Mouse (Mus musculus) kidney, adult 2 months (tissue): ENCODE measurements at regions not wholly inside any gene's neighbourhood (a gene's known extent, or its start where the extent isn't known, plus 50 kb on each side); places are given as distances from the start of the nearest gene placed in this dataset.
"Not testable (repeated sequence)": the region's sequence is repeated elsewhere in the genome, so short reads cannot be mapped to it uniquely, and the experiment has no call there.

Experiments
- DNase-seq: peaks from one replicate; pipeline ENCODE4 v3.0.0; 2021
- H3K27ac ChIP-seq: fragments of 200-500 bp; 2 replicates; pipeline ENCODE4 v1.5.1; 2012; ENCODE audit warnings: low read depth, low read length, control low read depth, inconsistent platforms; ENCODE audit not compliant: insufficient read depth
- H3K27me3 ChIP-seq: fragments of 200-500 bp; replicated peaks from 2 replicates; pipeline ENCODE4 v1.6.1; 2012; ENCODE audit warnings: mild to moderate bottlenecking, moderate library complexity, low read length, inconsistent platforms; ENCODE audit not compliant: control insufficient read depth, insufficient read depth
- H3K36me3 ChIP-seq: fragments of 200-500 bp; 2 replicates; pipeline ENCODE4 v1.6.1; 2012; ENCODE audit warnings: mild to moderate bottlenecking, moderate library complexity, low read length, inconsistent platforms; ENCODE audit not compliant: control insufficient read depth, insufficient read depth
- H3K4me1 ChIP-seq: fragments of 200-500 bp; 2 replicates; pipeline ENCODE4 v1.6.1; 2011; ENCODE audit warnings: low read length; ENCODE audit not compliant: control insufficient read depth, insufficient read depth
- H3K4me3 ChIP-seq: fragments of 200-500 bp; 2 replicates; pipeline ENCODE4 v1.5.1; 2011; ENCODE audit warnings: mild to moderate bottlenecking, low read depth, low read length, control low read depth; ENCODE audit not compliant: insufficient read depth
- CTCF ChIP-seq: fragments of 200-500 bp; conservative IDR thresholded peaks from 2 replicates; pipeline ENCODE4 v1.5.1; 2011; ENCODE audit warnings: low read depth, mild to moderate bottlenecking, control low read depth, low read length, moderate library complexity, mixed read lengths; ENCODE audit not compliant: insufficient read depth, insufficient read length
- POLR2A ChIP-seq: fragments of 200-500 bp; IDR thresholded peaks from one replicate; pipeline ENCODE4 v1.6.1; 2011; ENCODE audit warnings: low read depth, low read length, control low read depth
- WGBS: fragments of 180-500 bp; shearing (Covaris S2); methylation state at CpG from one replicate; pipeline ENCODE4 v1.1.7; 2018; 5-methylcytosine and 5-hydroxymethylcytosine counted together

DNA sequence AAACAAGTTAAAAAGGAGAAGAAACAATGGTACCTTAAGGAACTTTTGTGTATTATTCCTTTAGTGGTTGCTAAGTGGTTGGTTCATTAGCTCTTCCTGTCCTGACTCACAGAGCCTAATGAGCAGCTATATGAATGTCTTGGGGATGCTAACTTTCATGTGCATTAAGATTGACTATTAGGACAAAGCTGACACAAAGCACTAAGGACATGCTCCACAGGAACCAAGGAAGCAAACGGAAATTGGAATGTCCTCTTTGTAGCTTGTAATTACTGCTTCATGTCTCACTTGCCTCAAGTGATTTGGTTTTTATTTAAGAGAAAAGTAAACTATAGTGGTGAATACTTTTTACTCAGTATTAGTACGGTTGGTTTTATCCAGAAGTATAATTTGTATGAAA, 627.2 kb downstream of the Hdgfl1 start:
- no peaks in the 10 kb centered on the region for H3K4me1 ChIP-seq
- 82% methylated on average over 2 of the region's 2 CpGs for WGBS
- no peak for DNase-seq
- H3K27me3 ChIP-seq: no peaks in the 10 kb centered on the region
- TF ChIP-seq CTCF (no peak), POLR2A (no peak)
- no peak overlapping the region for H3K27ac ChIP-seq
- no peaks in the 10 kb centered on the region for H3K36me3 ChIP-seq
- no peak overlapping the region for H3K4me3 ChIP-seq

DNA sequence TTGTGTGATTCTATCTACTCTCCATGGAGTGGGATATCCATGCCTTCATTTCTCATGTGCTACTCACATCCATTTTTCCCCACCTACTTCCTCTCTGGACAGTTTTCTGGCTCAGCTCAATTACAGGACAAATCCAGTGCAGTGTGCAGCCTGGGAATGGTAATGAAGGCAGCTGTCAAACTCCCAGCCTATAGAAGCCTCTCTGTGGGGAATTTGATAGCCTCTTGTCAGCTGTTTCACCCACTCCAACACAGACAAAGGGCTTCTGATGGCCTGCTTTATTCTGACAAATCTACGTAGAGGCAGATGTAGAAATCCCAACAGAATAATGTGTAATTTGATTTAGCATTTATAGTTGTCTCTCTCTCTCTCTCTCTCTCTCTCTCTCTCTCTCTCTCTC, 650.6 kb downstream of the Hdgfl1 start:
- no peak for DNase-seq
- WGBS: 84% methylated on average over 1 of the region's 1 CpGs
- no peaks in the 10 kb centered on the region for H3K27me3 ChIP-seq
- no peaks in the 10 kb centered on the region for H3K4me1 ChIP-seq
- no peaks in the 10 kb centered on the region for H3K36me3 ChIP-seq
- H3K4me3 ChIP-seq: no peak overlapping the region
- TF ChIP-seq CTCF (no peak), POLR2A (no peak)
- no peak overlapping the region for H3K27ac ChIP-seq

DNA sequence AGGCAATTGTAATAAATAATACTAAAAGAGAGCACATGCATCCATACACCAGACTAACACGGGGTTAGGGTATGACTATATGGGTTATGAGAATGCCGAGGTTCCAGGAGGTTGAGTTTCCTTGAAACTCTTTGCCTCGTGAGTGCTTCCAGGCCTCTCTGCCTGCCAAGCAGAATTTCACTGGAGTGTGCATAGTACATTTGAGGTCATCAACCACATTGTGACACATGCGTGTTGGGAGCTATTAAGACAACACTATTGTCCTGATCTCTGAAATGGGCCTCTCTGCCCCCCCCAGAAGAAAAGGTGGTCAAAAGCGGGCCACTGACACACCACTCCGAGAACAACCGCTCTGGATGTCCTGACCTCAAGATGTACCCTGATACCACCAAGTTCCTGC, 655.8 kb downstream of the Hdgfl1 start:
- H3K36me3 ChIP-seq: no peaks in the 10 kb centered on the region
- H3K4me1 ChIP-seq: no peaks in the 10 kb centered on the region
- WGBS: 91% methylated on average over 7 of the region's 7 CpGs
- TF ChIP-seq POLR2A (no peak), CTCF (no peak)
- H3K27me3 ChIP-seq: no peaks in the 10 kb centered on the region
- H3K27ac ChIP-seq: no peak overlapping the region
- H3K4me3 ChIP-seq: no peak overlapping the region
- DNase-seq: no peak

DNA sequence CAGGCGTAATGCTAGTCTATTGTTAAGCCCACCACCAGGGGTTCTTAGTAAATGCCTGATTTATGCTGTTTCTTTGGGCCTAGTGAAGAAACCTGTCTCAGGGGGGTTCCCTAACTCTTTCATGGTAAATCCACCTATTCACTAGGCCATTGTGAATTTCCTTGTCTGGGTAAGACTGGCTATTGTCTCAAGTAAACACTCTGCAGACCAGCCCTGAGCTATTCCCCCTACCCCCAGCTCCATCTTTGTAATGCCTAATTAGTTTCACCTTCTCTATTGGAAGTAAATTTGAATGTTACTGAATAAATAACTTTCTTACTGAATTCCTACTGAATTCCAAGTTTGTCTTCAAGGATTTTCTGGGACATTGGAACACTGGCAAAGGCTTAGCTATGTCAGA, 656.2 kb downstream of the Hdgfl1 start:
- not testable (repeated sequence) for DNase-seq, H3K36me3 ChIP-seq, H3K4me3 ChIP-seq, H3K27ac ChIP-seq, H3K27me3 ChIP-seq, H3K4me1 ChIP-seq
- WGBS: 94% methylated on average over 1 of the region's 1 CpGs

DNA sequence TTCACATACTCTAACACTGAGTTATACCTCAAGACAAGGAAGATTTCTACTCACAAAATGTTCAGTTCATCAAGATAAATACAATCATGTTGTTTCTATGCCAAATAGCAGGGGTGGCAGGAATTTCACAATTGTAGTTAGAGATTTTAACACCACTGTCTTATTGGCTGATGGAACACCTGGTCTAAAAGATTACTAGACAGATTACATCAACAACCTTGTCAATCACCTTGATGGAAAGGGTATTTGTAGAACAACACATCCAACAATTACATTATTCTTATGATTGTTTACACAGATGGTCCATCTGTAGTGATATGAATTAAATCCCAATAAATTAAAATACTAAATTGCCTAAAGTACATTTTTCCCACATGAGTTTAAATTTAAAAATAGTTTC, 657.4 kb downstream of the Hdgfl1 start:
- Histone ChIP-seq H3K27me3 (no peaks in the 10 kb centered on the region), H3K36me3 (no peaks in the 10 kb centered on the region), H3K27ac (no peak overlapping the region), H3K4me1 (no peaks in the 10 kb centered on the region), H3K4me3 (no peak overlapping the region)
- DNase-seq: no peak
- TF ChIP-seq CTCF: no peak
- no peak for TF ChIP-seq POLR2A

DNA sequence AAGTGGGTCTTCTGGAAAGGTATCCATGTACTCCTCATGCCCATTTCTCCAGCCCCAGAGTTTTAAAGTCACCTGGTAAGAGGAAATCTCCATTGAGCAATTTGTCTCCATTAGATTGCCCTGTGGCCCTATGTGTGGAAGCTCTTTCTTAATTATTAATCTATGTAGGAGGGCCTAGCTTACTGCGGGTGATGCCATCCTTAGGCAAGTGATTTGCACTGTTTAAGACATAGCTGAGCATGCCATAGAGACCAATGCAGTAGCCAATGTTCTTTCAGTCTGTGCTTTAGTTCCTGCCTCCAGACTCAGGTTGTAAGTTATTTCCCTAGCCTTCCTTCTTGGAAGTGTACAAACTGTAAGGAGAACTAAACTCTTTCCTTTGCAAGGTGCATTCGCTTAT, 661.0 kb downstream of the Hdgfl1 start:
- DNase-seq: no peak
- H3K4me1 ChIP-seq: no peaks in the 10 kb centered on the region
- no peak overlapping the region for H3K27ac ChIP-seq
- H3K36me3 ChIP-seq: no peaks in the 10 kb centered on the region
- no peak overlapping the region for H3K4me3 ChIP-seq
- WGBS: 72% methylated on average over 2 of the region's 2 CpGs
- no peak for TF ChIP-seq CTCF
- TF ChIP-seq POLR2A: no peak
- H3K27me3 ChIP-seq: no peaks in the 10 kb centered on the region

DNA sequence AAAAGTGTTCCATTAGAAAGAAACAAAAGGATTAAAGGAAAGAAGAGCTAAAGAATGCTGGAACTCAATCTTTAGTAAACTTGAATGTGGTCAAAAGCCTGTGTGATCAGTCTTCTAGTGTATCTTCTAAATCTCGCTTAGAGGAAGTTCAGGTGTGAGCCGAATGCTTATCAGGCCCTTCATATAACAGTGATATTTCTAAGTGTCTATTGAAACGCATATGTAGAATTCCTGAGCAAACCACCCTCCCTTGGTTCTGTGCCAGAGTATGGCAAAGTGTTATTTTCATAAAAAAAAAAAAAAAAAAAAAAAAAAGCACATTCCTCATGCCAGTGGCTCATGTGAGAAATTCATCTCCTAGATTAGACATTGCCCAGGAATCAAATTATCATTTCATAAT, 681.2 kb downstream of the Hdgfl1 start:
- WGBS: 75% methylated on average over 3 of the region's 3 CpGs
- Histone ChIP-seq H3K27ac (no peak overlapping the region), H3K36me3 (no peaks in the 10 kb centered on the region), H3K4me3 (no peak overlapping the region), H3K27me3 (no peaks in the 10 kb centered on the region), H3K4me1 (no peaks in the 10 kb centered on the region)
- TF ChIP-seq CTCF (no peak), POLR2A (no peak)
- no peak for DNase-seq

DNA sequence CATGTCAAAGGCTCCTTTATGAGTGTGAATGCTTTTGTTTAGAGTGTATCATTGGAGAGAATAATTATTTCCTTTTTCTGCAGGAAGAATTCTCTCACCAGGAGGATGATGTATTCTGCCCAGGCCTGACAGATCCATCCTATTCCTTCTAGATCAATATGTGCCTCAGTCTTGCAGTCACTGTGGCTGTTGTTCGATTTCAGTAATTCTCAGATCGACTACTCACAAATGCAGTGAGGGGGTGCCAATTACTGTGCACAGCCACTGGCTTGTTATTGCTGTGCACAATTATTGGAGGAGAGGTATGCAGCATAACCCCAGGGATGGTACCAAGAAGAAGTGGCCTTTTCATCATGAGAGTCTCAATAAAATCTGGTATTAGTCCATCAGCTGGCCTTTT, 689.2 kb downstream of the Hdgfl1 start:
- Histone ChIP-seq H3K4me3 (no peak overlapping the region), H3K27ac (no peak overlapping the region), H3K27me3 (no peaks in the 10 kb centered on the region), H3K36me3 (no peaks in the 10 kb centered on the region), H3K4me1 (no peaks in the 10 kb centered on the region)
- no peak for TF ChIP-seq CTCF
- TF ChIP-seq POLR2A: no peak
- 92% methylated on average over 2 of the region's 2 CpGs for WGBS
- DNase-seq: no peak
